Mouse (Mus musculus): ENCODE data around the gene 4930503B20Rik.

DNA sequence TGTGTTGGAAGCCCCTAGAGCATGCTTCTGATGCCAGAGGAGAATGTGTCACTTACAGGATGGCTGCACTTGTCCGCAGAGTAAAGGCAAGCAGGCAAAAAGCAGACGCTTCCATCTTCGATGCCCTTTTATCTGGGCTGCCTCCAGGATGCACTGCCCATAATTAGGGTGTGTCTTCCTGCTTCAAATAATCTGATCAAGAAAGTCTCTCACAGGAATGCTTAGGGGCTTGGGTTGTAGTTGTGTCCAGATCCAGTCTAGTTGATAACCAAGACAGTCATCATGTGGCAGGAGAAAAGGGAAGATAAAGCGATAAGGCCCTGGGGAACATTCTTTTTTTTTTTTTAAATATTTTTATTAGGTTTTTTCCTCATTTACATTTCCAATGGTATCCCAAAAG, 35.6 kb downstream of the 4930503B20Rik start, which contains the start of gene Dnase2b:
- TF ChIP-seq CTCF (IDR thresholded peaks at IDR 0.05; ENCODE audit: borderline replicate concordance, extremely low read depth, insufficient read depth, insufficient read length) (no peak), POLR2A (IDR thresholded peaks at IDR 0.05; ENCODE audit: borderline replicate concordance, extremely low read depth, insufficient read depth, insufficient read length, poor library complexity, severe bottlenecking) (no peak)

Measured in brain, embryonic 14.5 days (tissue).